Mouse (Mus musculus) lung, postnatal 25 days (tissue): Measurements from ENCODE around the gene Rad51d.
"Not testable (repeated sequence)": the region's sequence is repeated elsewhere in the genome, so short reads cannot be mapped to it uniquely, and the experiment has no call there.

ENCODE experiments used
- DNase-seq: peaks from one replicate; pipeline ENCODE4 v3.0.0; 2022; ENCODE audit warnings: low spot score

Gene Rad51d

DNA sequence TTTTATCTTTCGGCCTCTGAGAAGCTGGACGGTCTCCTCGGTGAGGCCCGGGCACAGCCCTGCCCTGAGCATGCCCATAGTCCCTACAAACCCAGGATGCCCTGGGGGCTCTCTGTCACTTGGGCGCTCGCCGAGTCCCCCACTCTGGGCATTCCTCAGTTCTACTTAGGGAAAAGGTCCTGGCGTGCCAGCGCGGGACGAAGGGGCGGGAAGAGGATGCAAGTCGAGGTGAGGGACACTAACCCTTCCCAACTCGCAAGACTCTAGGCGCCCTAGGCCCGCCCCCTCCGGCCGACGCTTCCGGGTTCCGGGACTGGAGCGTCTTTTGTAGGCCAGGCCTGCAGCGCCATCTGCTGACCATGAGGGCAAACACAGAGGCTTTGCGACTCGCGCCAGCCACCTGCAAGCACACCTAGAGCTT, at the start of gene Rad51d:
TSS of gene Rad51d (minus strand) at position 273 of the 421 bp plus-strand sequence.
- DNase-seq = peak; percentile 94

DNA sequence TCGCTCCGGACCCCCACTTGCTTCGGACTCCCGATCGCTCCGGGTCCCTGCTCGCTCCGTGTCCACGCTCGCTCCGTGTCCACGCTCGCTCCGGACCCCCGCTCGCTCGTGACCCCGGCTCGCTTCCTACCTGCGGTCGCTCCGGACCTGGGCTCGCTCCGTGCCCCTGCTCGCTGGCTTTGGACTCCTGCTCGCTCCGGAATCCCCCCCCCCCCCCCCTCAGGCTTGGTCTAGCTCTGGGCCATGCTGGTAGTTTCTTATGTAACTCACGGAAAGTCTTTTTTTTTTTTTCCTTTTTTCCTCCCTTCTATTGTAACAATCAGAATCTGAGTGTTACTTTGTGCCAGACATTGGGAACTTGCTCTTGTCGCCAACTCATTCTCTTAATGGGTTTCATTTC, 42.8 kb upstream of the Rad51d start:
- no peak for DNase-seq

- DNase-seq = not testable (repeated sequence)
Observed at GRCm38 (mm10) chr11:82931671-82932450, 41.4 kb upstream of the Rad51d start.

- not testable (repeated sequence) for DNase-seq
Observed at GRCm38 (mm10) chr11:82931161-82931560, 40.7 kb upstream of the Rad51d start.

DNA sequence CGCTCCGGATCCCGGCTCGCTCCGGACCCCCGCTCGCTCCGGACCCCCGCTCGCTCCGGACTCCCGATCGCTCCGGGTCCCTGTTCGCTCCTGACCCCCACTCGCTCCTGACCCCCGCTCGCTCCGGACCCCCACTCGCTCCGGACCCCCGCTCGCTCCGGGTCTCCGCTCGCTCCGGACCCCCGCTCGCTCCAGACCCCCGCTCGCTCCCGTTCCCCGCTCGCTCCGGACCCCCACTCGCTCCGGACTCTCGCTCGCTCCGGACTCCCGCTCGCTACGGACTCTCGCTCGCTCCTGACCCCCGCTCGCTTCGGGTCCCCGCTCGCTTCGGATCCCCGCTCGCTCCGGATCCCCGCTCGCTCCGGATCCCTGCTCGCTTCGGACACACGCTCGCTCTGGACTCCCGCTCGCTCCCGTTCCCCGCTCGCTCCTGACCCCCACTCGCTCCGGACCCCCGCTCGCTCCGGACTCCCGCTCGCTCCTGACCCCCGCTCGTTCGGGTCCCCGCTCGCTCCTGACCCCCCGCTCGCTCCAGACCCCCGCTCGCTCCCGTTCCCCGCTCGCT, 40.1 kb upstream of the Rad51d start:
- not testable (repeated sequence) for DNase-seq

DNA sequence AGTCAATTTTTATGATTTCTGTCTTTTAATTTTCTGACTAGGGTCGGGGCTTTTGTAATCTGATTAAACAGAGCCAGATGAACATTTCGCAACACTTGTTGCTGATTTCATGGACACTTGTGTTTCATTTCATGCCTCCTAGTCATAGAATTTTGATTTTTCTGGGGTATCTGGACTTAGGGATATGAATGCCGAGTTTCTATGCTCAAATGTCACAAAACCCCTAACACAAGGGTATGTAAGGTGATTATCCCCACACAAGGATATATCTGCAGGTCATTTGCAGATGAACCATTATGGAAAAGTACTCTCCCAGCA, 39.2 kb upstream of the Rad51d start:
- DNase-seq = no peak

DNA sequence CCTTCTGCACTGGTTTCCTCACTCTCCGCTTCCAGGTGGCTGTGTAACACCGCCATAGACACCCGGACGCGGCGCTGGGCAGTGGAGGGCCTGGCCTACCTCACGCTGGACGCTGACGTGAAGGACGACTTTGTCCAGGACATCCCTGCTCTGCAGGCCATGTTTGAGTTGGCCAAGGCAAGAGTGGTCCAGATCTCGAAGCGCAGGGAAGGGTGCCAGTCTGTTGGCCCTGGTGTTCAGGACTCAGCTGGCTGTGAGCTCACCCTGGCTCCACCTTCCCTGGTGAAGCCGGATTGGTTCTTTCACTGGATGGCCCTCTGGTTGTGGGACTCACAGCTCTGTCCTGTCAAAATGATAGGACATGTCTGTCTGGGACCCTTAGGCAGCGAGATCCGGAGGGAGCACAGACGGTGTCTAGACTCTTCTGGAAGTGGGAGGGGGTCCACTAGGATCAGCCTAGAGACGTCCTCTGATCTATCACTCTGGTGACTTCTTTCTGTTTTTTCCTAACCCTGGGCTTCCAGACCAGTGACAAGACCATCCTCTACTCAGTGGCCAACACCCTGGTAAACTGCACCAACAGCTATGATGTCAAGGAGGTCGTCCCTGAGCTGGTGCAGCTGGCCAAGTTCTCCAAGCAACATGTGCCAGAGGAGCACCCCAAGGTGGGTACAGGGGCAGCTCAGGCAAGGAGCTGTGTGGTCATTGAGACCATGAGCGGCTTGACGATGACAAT, 38.7 kb upstream of the Rad51d start:
- no peak for DNase-seq

- not testable (repeated sequence) for DNase-seq
Observed at GRCm38 (mm10) chr11:82923910-82924309, 33.5 kb upstream of the Rad51d start.

DNA sequence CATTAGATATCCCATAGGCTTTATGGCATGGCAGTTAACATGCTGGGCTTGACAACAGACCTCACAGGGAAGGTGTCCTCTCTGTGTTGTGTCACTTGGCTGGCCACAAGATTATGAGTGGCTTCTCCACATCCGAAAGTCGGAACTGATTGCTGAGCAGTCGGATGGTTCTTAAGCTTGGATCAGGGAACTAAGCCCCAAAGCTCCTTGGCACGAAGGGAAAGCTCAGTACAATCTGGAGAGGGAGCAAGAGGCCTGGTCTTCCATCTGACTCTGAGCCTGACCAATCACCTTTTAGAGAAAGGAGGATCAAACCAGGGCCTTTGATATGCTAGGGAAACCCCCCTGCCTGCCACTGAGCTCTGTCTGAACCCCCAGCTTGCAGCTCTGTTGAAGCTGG, 31.3 kb upstream of the Rad51d start:
- DNase-seq = no peak

GRCm38 (mm10) chr11:82920768-82921167, 30.4 kb upstream of the Rad51d start:
- no peak for DNase-seq

DNA sequence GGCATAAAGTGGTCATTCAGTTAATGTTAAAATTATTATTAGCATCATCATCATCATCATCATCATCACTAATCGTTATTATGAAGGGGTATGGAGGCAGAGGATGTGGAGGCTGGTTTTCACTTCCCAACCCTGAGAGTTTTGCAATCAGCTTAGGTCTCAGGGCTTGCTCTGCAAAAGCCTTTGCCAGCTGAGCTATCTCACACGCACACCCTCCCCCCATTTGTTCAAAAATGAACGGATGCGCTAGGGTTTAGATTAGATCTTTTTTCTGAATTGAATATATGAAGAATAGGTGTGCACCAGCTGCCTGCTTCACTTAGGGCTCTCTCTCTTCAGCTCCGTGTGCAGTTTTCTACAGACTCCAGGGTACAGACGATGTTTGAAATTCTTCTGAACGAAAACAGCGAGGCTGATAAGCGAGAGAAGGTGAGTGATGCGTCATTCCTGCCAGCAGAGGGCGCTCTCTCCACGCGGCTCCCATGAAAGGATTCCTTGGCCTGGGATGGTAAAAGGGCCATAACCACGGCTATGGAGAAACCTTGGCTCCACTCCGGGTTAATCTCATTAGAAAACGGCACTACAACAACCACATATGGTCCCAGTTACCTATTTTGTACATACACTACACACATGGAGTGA, 24.4 kb upstream of the Rad51d start:
- DNase-seq = peak; percentile 69

- no peak for DNase-seq
Observed at GRCm38 (mm10) chr11:82910679-82911389, 20.4 kb upstream of the Rad51d start.

- no peak for DNase-seq
Observed at GRCm38 (mm10) chr11:82910250-82910649, 19.8 kb upstream of the Rad51d start, which contains the start of gene Unc45b. TSS of gene Unc45b (plus strand) at chr11:82910550.

- no peak for DNase-seq
Observed at GRCm38 (mm10) chr11:82908608-82908989, 18.2 kb upstream of the Rad51d start.

DNA sequence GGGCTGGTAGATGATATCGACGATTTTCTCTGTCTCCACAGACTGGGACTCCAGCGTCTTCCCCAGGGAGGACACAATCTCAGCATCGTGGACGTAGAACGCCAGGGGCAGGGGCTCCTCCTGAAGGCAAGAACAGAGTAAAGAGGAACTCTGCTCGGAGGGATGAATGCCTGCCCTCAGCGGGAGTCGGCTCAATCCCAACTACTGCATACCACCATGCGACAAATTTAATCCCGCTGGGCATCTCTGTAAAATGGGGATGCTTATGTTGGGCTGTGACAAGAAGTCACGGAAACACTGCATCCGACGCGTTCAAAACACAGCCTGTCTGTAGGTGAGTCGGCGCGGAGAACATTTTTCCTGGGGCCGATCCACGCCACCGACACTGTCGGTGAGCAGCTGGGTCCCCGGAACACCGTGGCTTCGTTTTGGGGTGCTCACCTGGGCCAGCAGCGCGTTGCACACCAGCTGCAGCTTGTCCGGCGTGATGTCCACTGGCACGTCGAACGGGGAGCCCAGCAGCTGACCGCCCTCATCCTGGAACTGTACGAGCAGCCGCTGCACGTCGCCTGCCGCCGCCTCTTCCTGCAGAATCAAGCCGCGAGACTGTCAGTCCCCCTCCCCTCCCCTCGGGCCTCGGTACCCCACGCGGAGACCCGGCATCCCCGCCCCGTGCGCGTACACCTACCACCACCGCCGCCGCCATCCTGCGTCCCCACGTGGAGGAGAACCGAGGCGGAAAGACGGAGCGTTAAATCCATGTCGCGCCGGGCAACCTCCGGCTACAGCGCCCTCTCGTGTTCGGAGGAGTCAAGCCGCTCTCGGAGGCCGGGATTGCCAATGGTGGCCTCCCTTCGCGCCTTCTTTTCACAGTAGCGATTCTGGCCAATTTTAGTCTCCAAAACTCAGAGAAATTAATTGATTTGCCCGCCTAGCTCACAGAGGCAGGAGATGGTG, 17.5 kb upstream of the Rad51d start, which contains the start of gene Nle1:
TSS of gene Nle1 (minus strand) at position 761 of the 957 bp plus-strand sequence.
- DNase-seq = peak; percentile 91

GRCm38 (mm10) chr11:82905816-82906215, 15.4 kb upstream of the Rad51d start:
- DNase-seq = no peak

DNA sequence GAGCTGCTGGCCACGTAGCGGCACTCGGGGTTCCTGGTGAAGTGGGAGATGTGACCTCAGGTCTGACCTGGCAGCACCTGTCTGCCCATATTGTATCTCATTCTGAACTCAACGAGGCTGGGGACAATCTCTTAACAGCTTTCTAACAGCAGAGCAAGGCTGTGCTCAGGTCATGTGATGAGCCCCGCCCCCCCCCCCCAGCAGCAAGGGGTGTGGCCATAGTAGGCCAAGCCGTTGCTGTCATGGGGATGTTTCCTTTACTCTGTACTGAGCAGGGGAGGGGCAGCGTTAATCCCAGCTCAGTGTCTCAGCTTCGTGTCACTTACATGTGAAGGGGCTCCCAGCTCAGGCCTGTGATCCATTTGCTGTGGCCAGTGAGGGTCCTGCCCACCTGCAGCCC, 14.5 kb upstream of the Rad51d start:
- no peak for DNase-seq

DNA sequence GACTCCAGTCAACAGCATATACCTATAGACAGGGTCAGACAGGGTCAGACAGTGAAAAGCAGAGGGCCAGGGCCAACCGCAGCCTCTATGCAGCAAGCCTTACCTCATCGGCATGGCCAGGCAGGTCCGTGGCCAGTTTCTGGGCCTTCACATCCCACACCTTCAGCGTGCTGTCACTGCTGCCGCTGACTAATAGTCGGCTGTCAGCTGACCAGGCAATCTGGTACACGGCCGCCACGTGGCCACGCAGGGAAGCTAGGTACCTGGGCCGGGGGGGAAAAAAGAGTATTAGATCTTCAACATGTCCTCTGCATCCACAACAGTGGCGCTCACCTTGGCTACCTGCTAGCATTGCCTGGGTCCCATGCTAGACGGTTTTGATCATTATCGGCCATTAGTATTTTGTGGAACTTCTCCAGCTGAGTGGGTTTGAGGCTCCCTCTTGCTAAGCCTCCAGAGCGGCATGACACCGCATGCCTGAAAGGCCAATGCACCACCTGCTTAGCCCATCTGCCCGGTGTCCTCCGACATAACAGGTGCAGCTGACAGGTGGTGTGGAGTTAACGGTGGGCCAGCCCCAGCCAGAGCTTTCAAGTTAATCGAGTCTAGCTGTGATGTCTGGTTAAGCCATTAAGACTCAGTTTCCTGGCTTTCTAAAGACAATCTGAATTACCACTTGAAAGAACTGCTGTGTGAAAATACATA, 11.3 kb upstream of the Rad51d start:
- DNase-seq = no peak

- DNase-seq = no peak
Observed at GRCm38 (mm10) chr11:82899720-82900119, 9.3 kb upstream of the Rad51d start.

DNA sequence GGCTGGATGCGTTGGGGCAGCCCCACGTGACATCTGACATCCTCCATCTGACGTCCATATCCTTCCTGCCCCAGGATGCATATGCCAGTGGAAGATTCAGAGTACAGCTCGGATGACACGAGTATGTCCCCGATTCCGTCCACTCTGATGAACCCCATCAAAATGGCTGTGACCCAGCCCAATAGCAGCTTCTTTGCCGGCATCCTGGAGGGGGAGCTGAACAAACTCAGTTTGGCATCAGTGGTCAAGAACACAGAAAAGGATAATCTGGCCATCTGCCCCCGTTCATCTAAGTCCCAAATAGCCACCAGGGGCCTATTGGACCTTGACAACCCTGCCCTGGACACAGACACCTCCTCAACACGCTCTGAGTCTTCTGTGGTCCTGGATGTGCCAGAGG, 7.1 kb upstream of the Rad51d start:
- no peak for DNase-seq
